Comparison of ENCODE assay signal across 8 mouse cellular contexts in genomic region chr6:87042004-87042336, GRCm38 (mm10). TPM values are rescaled to one million over a fixed set of nuclear protein-coding genes. Genes with fewer than 3 reads are reported as not detected.
A peak's percentile ranks its signal among the peaks of the same experiment; 100 is the strongest.
DNase-seq lines count a peak whose midpoint lies in the region; ATAC-seq and TF ChIP-seq lines count a peak whose summit lies in the region.

No protein-coding gene starts in this region.

- TF ChIP-seq EP300 in ES-Bruce4 (IDR thresholded peaks at IDR 0.05; ENCODE audit: insufficient read depth, low read depth, low read length): no peak

- DNase-seq in heart, postnatal 14 days: no peak
- DNase-seq in adrenal gland, postnatal 4 days (ENCODE audit: low spot score in 2 of 2): no peak
- DNase-seq in cerebellum, postnatal 10 days: no peak
- no peak for DNase-seq in urinary bladder, adult 2 months (ENCODE audit: low spot score)

- 0 out of 2 replicates have a peak, but pooled peaks cover 2% of the 10 kb centered on the region for H3K9me3 ChIP-seq in heart, embryonic 14.5 days (ENCODE audit: control insufficient read depth, low read length)
- H3K9me3 ChIP-seq in ES-Bruce4 (replicated peaks; ENCODE audit: control insufficient read depth, insufficient read depth, low read length, poor library complexity, severe bottlenecking): no peaks in the 10 kb centered on the region
- no peaks in the 10 kb centered on the region for H3K9me3 ChIP-seq in forebrain, embryonic 15.5 days
- H3K9me3 ChIP-seq in liver, embryonic 15.5 days (replicated peaks): no peaks in the 10 kb centered on the region

- peak overlapping the region; percentile 96 for H3K9ac ChIP-seq in heart, embryonic 14.5 days (ENCODE audit: low read length)
- H3K9ac ChIP-seq in ES-Bruce4 (ENCODE audit: low read depth, poor library complexity, severe bottlenecking): peak overlapping the region; percentile 64
- H3K9ac ChIP-seq in forebrain, embryonic 15.5 days (replicated peaks): peak overlapping the region; percentile 88
- peak overlapping the region; percentile 82 for H3K9ac ChIP-seq in liver, embryonic 15.5 days

- H3K4me1 ChIP-seq in heart, embryonic 14.5 days (ENCODE audit: control insufficient read depth in 2 of 2, insufficient read depth in 2 of 2, low read length in 2 of 2): peaks cover 2 to 15% of the 10 kb centered on the region in 2 experiments; a peak in 2 of 4 replicates
- peaks cover 3% of the 10 kb centered on the region for H3K4me1 ChIP-seq in ES-Bruce4 (ENCODE audit: control insufficient read depth, insufficient read depth, low read length)
- H3K4me1 ChIP-seq in forebrain, embryonic 15.5 days: peaks cover 19% of the 10 kb centered on the region
- peaks cover 40% of the 10 kb centered on the region for H3K4me1 ChIP-seq in liver, embryonic 15.5 days (replicated peaks)

- no peak for ATAC-seq in heart, embryonic 14.5 days (ENCODE audit: insufficient number of reproducible peaks, insufficient read depth, low FRiP score, low read depth)
- 0 out of 2 replicates have a peak, but pooled peaks have one; percentile 3 for ATAC-seq in forebrain, embryonic 15.5 days (replicated peaks)
- ATAC-seq in liver, embryonic 15.5 days (ENCODE audit: insufficient read depth): no peak

- no peak for TF ChIP-seq CTCF in ES-Bruce4 (IDR thresholded peaks at IDR 0.05; ENCODE audit: low read depth, low read length)

- intact Hi-C loops in heart, postnatal 14 days (cut with DNase I): no loop called here

- H3K27me3 ChIP-seq in heart, embryonic 14.5 days (ENCODE audit: control insufficient read depth, insufficient read depth, low read length): no peaks in the 10 kb centered on the region
- H3K27me3 ChIP-seq in ES-Bruce4 (ENCODE audit: control insufficient read depth, insufficient read depth, low read length, poor library complexity, severe bottlenecking): no peaks in the 10 kb centered on the region
- H3K27me3 ChIP-seq in forebrain, embryonic 15.5 days: no peaks in the 10 kb centered on the region
- H3K27me3 ChIP-seq in liver, embryonic 15.5 days: no peaks in the 10 kb centered on the region

- peak overlapping the region; percentile 98 to 100 for H3K27ac ChIP-seq in heart, embryonic 14.5 days (replicated peaks in 1 of 2; ENCODE audit: control insufficient read depth in 1 of 2, insufficient read depth in 1 of 2, low read depth in 2 of 2, low read length in 2 of 2)
- peak overlapping the region; percentile 55 for H3K27ac ChIP-seq in ES-Bruce4 (ENCODE audit: insufficient read depth, low read length)
- H3K27ac ChIP-seq in forebrain, embryonic 15.5 days (replicated peaks): peak overlapping the region; percentile 95
- peak overlapping the region; percentile 98 for H3K27ac ChIP-seq in liver, embryonic 15.5 days (replicated peaks)

- H3K36me3 ChIP-seq in heart, embryonic 14.5 days (ENCODE audit: control insufficient read depth, insufficient read depth, low read length): no peaks in the 10 kb centered on the region
- no peaks in the 10 kb centered on the region for H3K36me3 ChIP-seq in ES-Bruce4 (ENCODE audit: control insufficient read depth, insufficient read depth, low read length, poor library complexity, severe bottlenecking)
- H3K36me3 ChIP-seq in forebrain, embryonic 15.5 days: no peaks in the 10 kb centered on the region
- H3K36me3 ChIP-seq in liver, embryonic 15.5 days (replicated peaks): no peaks in the 10 kb centered on the region

- WGBS in heart, embryonic 14.5 days: under 1% methylated on average over 11 of the region's 11 CpGs
- WGBS in forebrain, embryonic 15.5 days: under 1% methylated on average over 11 of the region's 11 CpGs
- WGBS in liver, embryonic 15.5 days (ENCODE audit: insufficient replicate concordance): 1% methylated on average over 11 of the region's 11 CpGs

- peak overlapping the region; percentile 75 to 94 for H3K4me3 ChIP-seq in heart, embryonic 14.5 days (ENCODE audit: control insufficient read depth in 1 of 2, insufficient read depth in 1 of 2, low read depth in 1 of 2, low read length in 2 of 2)
- peak overlapping the region; percentile 81 for H3K4me3 ChIP-seq in ES-Bruce4 (ENCODE audit: low read depth, low read length)
- H3K4me3 ChIP-seq in forebrain, embryonic 15.5 days: peak overlapping the region; percentile 79
- H3K4me3 ChIP-seq in liver, embryonic 15.5 days (replicated peaks): peak overlapping the region; percentile 79

- H3K4me2 ChIP-seq in heart, embryonic 14.5 days (ENCODE audit: low read length): peak overlapping the region; percentile 81
- peak overlapping the region; percentile 58 for H3K4me2 ChIP-seq in forebrain, embryonic 15.5 days (replicated peaks)
- peak overlapping the region; percentile 99 for H3K4me2 ChIP-seq in liver, embryonic 15.5 days

- no peak for TF ChIP-seq POLR2A in ES-Bruce4 (IDR thresholded peaks at IDR 0.05; ENCODE audit: insufficient read depth, low read length)

RNA-seq across cellular contexts. Expression of gene Gfpt1, which starts 0.7 kb away (rescaled TPM):
- 12.3 and 13.4 TPM in 2 replicates for polyA plus RNA-seq in heart, embryonic 14.5 days (2014; fragmentation: Nextera tagmentation; extraction: Ambion mirVana)
- 10 to 100 TPM; 14.2 to 15.5 TPM for total RNA-seq in heart, postnatal 14 days (2021)
- 48.1 and 54.6 TPM in 2 replicates for polyA plus RNA-seq in ES-Bruce4 (2011; ENCODE audit: insufficient read depth, insufficient read length, low read depth, missing spikeins)
- polyA plus RNA-seq in forebrain, embryonic 15.5 days (2015; fragmentation: Nextera tagmentation; extraction: Ambion mirVana): 18.6 and 19.6 TPM in 2 replicates
- polyA plus RNA-seq in liver, embryonic 15.5 days (2015; fragmentation: Nextera tagmentation; extraction: Ambion mirVana): 6.5 and 6.7 TPM in 2 replicates
- 10 to 100 TPM; 39.8 to 42.6 TPM for total RNA-seq in adrenal gland, postnatal 4 days (2021)
- polyA plus RNA-seq in urinary bladder, adult 2 months (2012; rRNA removed): 23.2 and 25.1 TPM in 2 replicates

RNA-seq across cellular contexts. Expression of gene Nfu1, which starts 32.9 kb away (rescaled TPM):
- polyA plus RNA-seq in heart, embryonic 14.5 days (2014; fragmentation: Nextera tagmentation; extraction: Ambion mirVana): 104 and 108 TPM in 2 replicates
- 10 to 100 TPM; 68.9 to 73.5 TPM for total RNA-seq in heart, postnatal 14 days (2021)
- 77.5 and 78.1 TPM in 2 replicates for polyA plus RNA-seq in ES-Bruce4 (2011; ENCODE audit: insufficient read depth, insufficient read length, low read depth, missing spikeins)
- 101 and 106 TPM in 2 replicates for polyA plus RNA-seq in forebrain, embryonic 15.5 days (2015; fragmentation: Nextera tagmentation; extraction: Ambion mirVana)
- 40.3 and 42.2 TPM in 2 replicates for polyA plus RNA-seq in liver, embryonic 15.5 days (2015; fragmentation: Nextera tagmentation; extraction: Ambion mirVana)
- 10 to 100 TPM; 76.2 to 82.8 TPM for total RNA-seq in adrenal gland, postnatal 4 days (2021)
- polyA plus RNA-seq in urinary bladder, adult 2 months (2012; rRNA removed): 94.2 and 118 TPM in 2 replicates
